Mouse (Mus musculus) hindbrain, embryonic 16.5 days (tissue): ENCODE data around the gene Map4k2. TPM values are rescaled to one million over a fixed set of nuclear protein-coding genes. Genes with fewer than 3 reads are reported as not detected.
"Not testable (repeated sequence)": the region's sequence is repeated elsewhere in the genome, so short reads cannot be mapped to it uniquely, and the experiment has no call there.

Experiments
- ATAC-seq: fragments of 200-750 bp; cut with Nextera tagmentation; 2 replicates; pipeline ENCODE4 v1.8.0; 2017; ENCODE audit warnings: moderate TSS enrichment, moderate library complexity
- H3K27ac ChIP-seq: fragments of 300-500 bp; sonication (generic); 2 replicates; pipeline ENCODE4 v1.5.1; 2014; ENCODE audit warnings: low read depth, mild to moderate bottlenecking, control low read depth, low read length, moderate library complexity
- H3K27me3 ChIP-seq: fragments of 300-500 bp; sonication (generic); replicated peaks from 2 replicates; pipeline ENCODE4 v1.6.1; 2014; ENCODE audit warnings: low read length; ENCODE audit not compliant: control insufficient read depth, insufficient read depth
- H3K36me3 ChIP-seq: fragments of 300-500 bp; sonication (generic); 2 replicates; pipeline ENCODE4 v1.6.1; 2014; ENCODE audit warnings: mild to moderate bottlenecking, low read length, moderate library complexity, mixed read lengths; ENCODE audit not compliant: control insufficient read depth, insufficient read depth
- H3K4me1 ChIP-seq: fragments of 300-500 bp; sonication (generic); 2 replicates; pipeline ENCODE4 v1.6.1; 2014; ENCODE audit warnings: low read depth, low read length; ENCODE audit not compliant: control insufficient read depth, insufficient read depth
- H3K4me2 ChIP-seq: fragments of 300-500 bp; sonication (generic); 2 replicates; pipeline ENCODE4 v1.6.1; 2014; ENCODE audit warnings: mild to moderate bottlenecking, low read length, control low read depth, moderate library complexity
- H3K4me3 ChIP-seq: fragments of 300-500 bp; sonication (generic); 2 replicates; pipeline ENCODE4 v1.5.1; 2014; ENCODE audit warnings: mild to moderate bottlenecking, low read length, control low read depth, moderate library complexity
- H3K9ac ChIP-seq: fragments of 300-500 bp; sonication (generic); 2 replicates; pipeline ENCODE4 v1.6.1; 2014; ENCODE audit warnings: low read depth, mild to moderate bottlenecking, control low read depth, low read length, moderate library complexity
- H3K9me3 ChIP-seq: fragments of 300-500 bp; sonication (generic); 2 replicates; pipeline ENCODE4 v1.6.1; 2014; ENCODE audit warnings: mild to moderate bottlenecking, low read length, moderate library complexity; ENCODE audit not compliant: control insufficient read depth
- WGBS: fragments of 180-500 bp; shearing (Covaris S2); extraction: QIAGEN DNeasy Blood & Tissue Kit; methylation state at CpG from one replicate; pipeline ENCODE4 v1.1.7; 2014; 5-methylcytosine and 5-hydroxymethylcytosine counted together
- polyA plus RNA-seq: library from polyadenylated mRNA; unstranded; fragments of >200 nt; fragmentation: Nextera tagmentation; extraction: Ambion mirVana; gene quantifications from 2 replicates; pipeline ENCODE4 v1.2.1, GENCODE M21; 2015

Gene Map4k2
- polyA plus RNA-seq, 1 experiment from 2014 or later = 19.6 TPM

- no peak overlapping the region for H3K4me3 ChIP-seq
- H3K4me1 ChIP-seq = peaks cover 6% of the 10 kb centered on the region; the same call in 1 of the 2 replicates
- H3K9ac ChIP-seq = no peak overlapping the region
- ATAC-seq = no peak
- whole genome bisulfite sequencing = 94% methylated on average over 5 of the region's 5 CpGs
- H3K9me3 ChIP-seq = no peaks in the 10 kb centered on the region
- H3K27me3 ChIP-seq = no peaks in the 10 kb centered on the region
- H3K4me2 ChIP-seq = no peak overlapping the region
- H3K27ac ChIP-seq = no peak overlapping the region
- no peaks in the 10 kb centered on the region; the same call in 1 of the 2 replicates for H3K36me3 ChIP-seq
These were observed 30.8 kb upstream of the Map4k2 start for GRCm38 (mm10) chr19:6310181-6310580.

DNA sequence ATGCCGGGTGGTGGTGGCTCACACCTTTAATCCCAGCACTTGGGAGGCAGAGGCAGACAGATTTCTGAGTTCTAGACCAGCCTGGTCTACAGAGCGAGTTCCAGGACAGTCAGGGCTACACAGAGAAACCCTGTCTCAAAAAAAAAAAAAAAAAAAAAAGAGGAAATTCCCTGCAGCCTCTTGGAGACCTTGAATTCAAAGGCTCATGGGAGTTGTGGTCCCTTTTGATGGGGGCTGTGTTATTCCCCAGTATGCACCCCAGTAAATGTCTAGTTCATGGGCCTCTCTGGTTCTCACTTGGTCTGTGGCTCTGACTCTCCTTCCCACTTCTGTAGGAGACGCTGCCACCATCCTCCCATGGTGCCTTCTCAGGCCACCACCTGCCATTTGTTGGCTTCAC lies 29.2 kb upstream of the Map4k2 start:
- WGBS = 93% methylated on average over 3 of the region's 3 CpGs

GRCm38 (mm10) chr19:6313796-6314195 lies 27.1 kb upstream of the Map4k2 start:
- H3K9ac ChIP-seq = no peak overlapping the region; the same call in 1 of the 2 replicates
- H3K4me3 ChIP-seq = no peak overlapping the region
- no peak for ATAC-seq
- no peak overlapping the region for H3K4me2 ChIP-seq
- H3K36me3 ChIP-seq = no peaks in the 10 kb centered on the region; the same call in 1 of the 2 replicates
- H3K9me3 ChIP-seq = no peaks in the 10 kb centered on the region
- 83% methylated on average over 8 of the region's 8 CpGs for WGBS
- H3K27me3 ChIP-seq = no peaks in the 10 kb centered on the region
- no peak overlapping the region for H3K27ac ChIP-seq
- no peaks in the 10 kb centered on the region for H3K4me1 ChIP-seq

More for the DNA sequence above, 29.2 kb upstream of the Map4k2 start:
- H3K36me3 ChIP-seq, ATAC-seq, H3K9me3 ChIP-seq, H3K4me3 ChIP-seq, H3K4me2 ChIP-seq, H3K4me1 ChIP-seq, H3K27me3 ChIP-seq, H3K27ac ChIP-seq, H3K9ac ChIP-seq: not testable (repeated sequence)

DNA sequence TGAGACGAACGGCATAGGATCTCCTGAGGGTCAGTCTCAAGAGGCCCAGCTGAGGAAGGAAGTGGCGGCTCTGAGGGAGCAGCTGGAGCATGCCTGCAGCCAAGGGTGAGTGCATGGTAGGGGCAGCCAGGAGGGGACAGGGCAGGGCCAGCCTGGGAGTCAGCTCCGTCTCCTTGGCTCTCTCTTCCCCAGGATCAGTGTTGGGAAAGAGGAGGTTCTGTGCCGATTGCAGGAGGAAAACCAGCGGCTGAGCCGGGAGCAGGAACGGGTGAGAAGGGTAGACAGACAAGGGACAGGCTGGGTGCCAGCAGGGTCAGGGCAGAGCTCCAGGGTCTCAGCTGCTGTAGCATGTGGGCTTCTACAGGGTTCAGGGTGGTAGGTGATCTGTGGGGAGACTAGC lies 26.4 kb upstream of the Map4k2 start:
- no peaks in the 10 kb centered on the region for H3K9me3 ChIP-seq
- no peak overlapping the region for H3K4me3 ChIP-seq
- no peaks in the 10 kb centered on the region for H3K27me3 ChIP-seq
- H3K4me1 ChIP-seq = no peaks in the 10 kb centered on the region
- H3K36me3 ChIP-seq = peaks cover 2% of the 10 kb centered on the region; the same call in 1 of the 2 replicates
- no peak overlapping the region for H3K9ac ChIP-seq
- 84% methylated on average over 8 of the region's 8 CpGs for WGBS
- no peak overlapping the region for H3K4me2 ChIP-seq
- H3K27ac ChIP-seq = no peak overlapping the region
- no peak for ATAC-seq

- ATAC-seq = no peak
- H3K4me1 ChIP-seq = no peaks in the 10 kb centered on the region
- no peak overlapping the region for H3K4me2 ChIP-seq
- no peaks in the 10 kb centered on the region for H3K9me3 ChIP-seq
- H3K9ac ChIP-seq = no peak overlapping the region
- no peak overlapping the region for H3K27ac ChIP-seq
- H3K4me3 ChIP-seq = no peak overlapping the region
- WGBS = 75% methylated on average over 14 of the region's 14 CpGs
- peaks cover 2% of the 10 kb centered on the region; the same call in 1 of the 2 replicates for H3K36me3 ChIP-seq
- no peaks in the 10 kb centered on the region for H3K27me3 ChIP-seq
These were observed 25.4 kb upstream of the Map4k2 start for GRCm38 (mm10) chr19:6315573-6315972.

- ATAC-seq = no peak
- WGBS = 91% methylated on average over 12 of the region's 12 CpGs
- no peak overlapping the region for H3K9ac ChIP-seq
- no peak overlapping the region for H3K4me2 ChIP-seq
- H3K36me3 ChIP-seq = peaks cover 2% of the 10 kb centered on the region; the same call in 1 of the 2 replicates
- H3K27ac ChIP-seq = no peak overlapping the region
- no peak overlapping the region for H3K4me3 ChIP-seq
- H3K9me3 ChIP-seq = no peaks in the 10 kb centered on the region
- H3K4me1 ChIP-seq = no peaks in the 10 kb centered on the region
- H3K27me3 ChIP-seq = no peaks in the 10 kb centered on the region
These were observed 22.8 kb upstream of the Map4k2 start for GRCm38 (mm10) chr19:6318145-6318544.

DNA sequence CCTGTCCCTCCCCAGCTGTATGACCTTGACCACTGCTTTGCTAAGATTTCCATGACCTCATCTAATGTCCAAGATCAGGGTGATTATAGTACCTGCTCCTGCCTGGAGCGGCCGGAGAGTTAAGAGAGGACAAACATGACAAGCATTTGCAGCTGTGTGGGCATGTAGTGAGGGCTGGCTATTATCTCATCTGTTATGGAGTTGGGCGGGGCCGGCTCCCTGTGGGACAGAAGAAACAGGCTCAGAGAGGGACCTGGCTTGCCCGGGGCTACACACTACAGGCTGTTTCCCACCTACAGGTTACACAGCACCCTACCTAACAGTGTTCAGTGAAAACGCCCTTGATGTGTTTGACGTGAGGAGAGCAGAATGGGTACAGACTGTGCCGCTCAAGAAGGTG lies 19.6 kb upstream of the Map4k2 start:
- no peak overlapping the region for H3K27ac ChIP-seq
- no peak overlapping the region for H3K4me3 ChIP-seq
- no peaks in the 10 kb centered on the region for H3K27me3 ChIP-seq
- H3K9ac ChIP-seq = no peak overlapping the region
- no peak for ATAC-seq
- H3K4me1 ChIP-seq = no peaks in the 10 kb centered on the region
- no peak overlapping the region for H3K4me2 ChIP-seq
- H3K9me3 ChIP-seq = no peaks in the 10 kb centered on the region
- 82% methylated on average over 8 of the region's 8 CpGs for WGBS
- peaks cover 2% of the 10 kb centered on the region; the same call in 1 of the 2 replicates for H3K36me3 ChIP-seq

- Histone ChIP-seq H3K4me2 (no peak overlapping the region), H3K36me3 (peaks cover 2% of the 10 kb centered on the region; the same call in 1 of the 2 replicates), H3K27me3 (no peaks in the 10 kb centered on the region), H3K9me3 (no peaks in the 10 kb centered on the region), H3K9ac (no peak overlapping the region), H3K27ac (no peak overlapping the region), H3K4me3 (no peak overlapping the region), H3K4me1 (no peaks in the 10 kb centered on the region)
- no peak for ATAC-seq
- WGBS = 85% methylated on average over 33 of the region's 33 CpGs
These were observed 18.9 kb upstream of the Map4k2 start for GRCm38 (mm10) chr19:6321786-6322621.

DNA sequence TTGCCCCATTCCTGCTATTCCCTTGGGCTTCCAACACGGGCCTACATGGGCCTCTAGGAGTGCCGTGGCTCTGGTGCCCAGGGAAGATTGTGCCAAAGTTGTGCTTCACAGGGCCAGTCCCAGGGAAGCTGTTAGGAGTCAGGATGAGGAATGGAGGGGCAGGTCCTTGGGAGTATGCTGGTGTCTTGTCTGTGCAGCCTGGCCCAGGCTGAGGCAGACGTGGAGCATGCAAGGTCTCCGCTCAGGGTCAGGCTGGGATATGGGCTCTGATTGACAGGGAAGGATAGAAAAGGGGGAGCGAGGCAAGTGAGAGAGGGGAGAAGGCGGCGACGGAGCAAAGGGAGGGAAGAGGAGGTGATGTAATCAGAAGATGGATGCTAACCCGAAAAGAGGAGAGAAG lies 16.2 kb upstream of the Map4k2 start:
- 82% methylated on average over 9 of the region's 9 CpGs for WGBS
- Histone ChIP-seq H3K36me3 (no peaks in the 10 kb centered on the region), H3K9ac (no peak overlapping the region), H3K4me2 (no peak overlapping the region), H3K9me3 (no peaks in the 10 kb centered on the region), H3K4me3 (no peak overlapping the region), H3K27ac (no peak overlapping the region), H3K4me1 (no peaks in the 10 kb centered on the region), H3K27me3 (no peaks in the 10 kb centered on the region)
- no peak for ATAC-seq
